Mouse (Mus musculus) spleen, embryonic (tissue): Measurements from ENCODE around the gene M1ap.

Source experiments
- CTCF ChIA-PET: fragments of 350-600 bp; sonication (Branson Sonifier 250); formaldehyde crosslinking; loops from one replicate; lab custom pipeline; 2022; lab: Charles Lee

Gene M1ap

DNA sequence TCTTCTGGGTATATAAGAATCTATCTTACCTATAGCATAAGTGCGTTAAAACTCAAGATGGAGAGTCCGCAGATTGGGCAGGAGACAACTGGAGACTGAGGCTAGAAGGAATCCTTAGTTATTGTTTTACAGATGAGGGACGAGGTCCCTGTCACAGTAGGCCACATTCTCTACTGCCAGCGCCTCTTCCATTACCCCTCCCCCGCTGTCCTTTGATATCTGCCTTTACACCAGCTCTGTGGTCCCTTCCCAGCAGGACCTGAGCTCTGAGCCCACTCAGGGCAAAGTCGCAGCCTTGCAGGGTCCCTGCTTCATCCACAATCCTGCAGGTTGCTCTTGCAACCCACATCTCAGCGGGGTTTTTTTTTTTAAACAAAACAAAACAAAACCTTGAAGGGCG is 121.5 kb downstream of the M1ap start:
- CTCF ChIA-PET = no interaction called here

- CTCF ChIA-PET = no interaction called here
Observed at GRCm38 (mm10) chr6:83068706-83069487, 122.2 kb downstream of the M1ap start.

DNA sequence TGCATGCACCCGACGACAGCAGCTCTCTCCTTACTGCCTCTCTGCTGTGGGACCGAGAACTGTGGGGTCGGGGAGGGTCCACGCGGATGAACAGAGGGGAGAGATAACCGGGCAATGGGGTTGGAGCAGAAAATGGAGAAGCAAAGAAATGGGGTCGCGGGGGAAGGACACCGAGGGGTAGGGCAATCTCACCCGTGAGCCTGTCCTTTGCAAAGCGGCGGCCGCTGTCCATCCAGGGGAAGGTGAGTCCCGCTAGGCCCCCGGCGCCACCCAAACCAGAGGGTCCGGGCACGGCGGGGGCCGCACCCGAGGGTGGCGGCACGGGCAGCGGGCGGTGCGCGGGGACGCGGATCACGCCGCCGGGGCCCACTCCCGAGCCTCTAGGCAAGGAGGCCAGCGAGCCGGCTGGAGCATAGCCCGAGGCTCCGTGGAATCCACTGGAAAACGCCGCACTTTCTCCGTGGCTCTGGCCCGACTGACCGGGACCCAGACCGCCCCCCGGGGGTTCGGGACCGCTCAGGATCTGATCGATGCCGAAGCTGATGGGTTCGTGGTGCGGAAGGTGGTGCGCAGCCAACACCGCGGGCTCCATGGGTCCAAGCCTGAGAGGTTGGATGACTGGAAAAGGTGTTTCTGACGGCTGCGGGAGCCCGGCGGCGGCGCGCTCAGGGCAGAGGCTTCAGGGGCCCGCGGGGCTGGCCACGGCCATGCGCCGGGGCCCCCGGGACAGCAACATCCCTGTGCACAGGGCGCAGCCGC is 123.0 kb downstream of the M1ap start:
- CTCF ChIA-PET = interaction anchor here (2.1 kb wide), 1 partner anchor 73 kb away, joined by 7 read pairs; no protein-coding TSS in a partner anchor

DNA sequence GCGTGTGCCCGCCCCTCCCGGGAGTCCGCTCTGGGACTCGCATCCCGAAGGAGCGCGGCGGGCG is 123.4 kb downstream of the M1ap start, which contains the start of gene Tlx2:
Gene Tlx2, minus strand, starts transcription at position 47 of the 64 bp plus-strand sequence.
- CTCF ChIA-PET = interaction anchor here (2.1 kb wide), 1 partner anchor 73 kb away, joined by 7 read pairs; no protein-coding TSS in a partner anchor

- CTCF ChIA-PET = interaction anchor here (2.1 kb wide), 1 partner anchor 74 kb away, joined by 7 read pairs; no protein-coding TSS in a partner anchor
Observed at GRCm38 (mm10) chr6:83070311-83071219, 123.9 kb downstream of the M1ap start.

DNA sequence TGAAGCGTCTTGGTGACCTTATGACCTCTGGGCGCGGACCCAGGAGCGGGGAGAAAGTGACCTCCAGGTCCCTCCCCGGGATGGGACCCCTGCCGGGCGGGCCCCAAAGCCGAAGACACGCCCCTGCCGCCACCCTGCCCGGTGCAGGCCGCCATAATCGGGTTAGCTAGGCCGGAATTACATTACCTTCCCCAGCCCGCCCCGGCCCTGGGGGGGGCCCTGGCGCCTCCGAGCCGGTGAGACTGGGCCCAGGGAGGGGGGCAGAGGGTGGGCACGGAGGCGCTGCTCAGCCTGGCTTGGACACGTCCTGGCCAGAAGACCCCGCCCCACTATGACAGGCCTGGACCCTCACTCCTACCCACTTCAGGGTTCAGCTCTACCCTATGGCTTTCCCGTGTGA is 124.5 kb downstream of the M1ap start:
- CTCF ChIA-PET = interaction anchor here (2.1 kb wide), 1 partner anchor 74 kb away, joined by 7 read pairs; no protein-coding TSS in a partner anchor

- CTCF ChIA-PET = interaction anchor here (0.6 kb wide), 1 partner anchor 22 kb away, joined by 6 read pairs; no protein-coding TSS in a partner anchor
Observed at GRCm38 (mm10) chr6:83074979-83075378, 128.3 kb downstream of the M1ap start.

GRCm38 (mm10) chr6:83077630-83078323 is 131.1 kb downstream of the M1ap start, which contains the start of gene Pcgf1:
TSS of gene Pcgf1 (plus strand) at chr6:83077869.
- CTCF ChIA-PET = interaction anchor here (0.9 to 1.3 kb wide), 4 partner anchors 23 to 81 kb away, joined by 4 to 8 read pairs (median 4); partner anchors contain the start of genes Aup1, Ccdc142, Gm42688 and Htra2

DNA sequence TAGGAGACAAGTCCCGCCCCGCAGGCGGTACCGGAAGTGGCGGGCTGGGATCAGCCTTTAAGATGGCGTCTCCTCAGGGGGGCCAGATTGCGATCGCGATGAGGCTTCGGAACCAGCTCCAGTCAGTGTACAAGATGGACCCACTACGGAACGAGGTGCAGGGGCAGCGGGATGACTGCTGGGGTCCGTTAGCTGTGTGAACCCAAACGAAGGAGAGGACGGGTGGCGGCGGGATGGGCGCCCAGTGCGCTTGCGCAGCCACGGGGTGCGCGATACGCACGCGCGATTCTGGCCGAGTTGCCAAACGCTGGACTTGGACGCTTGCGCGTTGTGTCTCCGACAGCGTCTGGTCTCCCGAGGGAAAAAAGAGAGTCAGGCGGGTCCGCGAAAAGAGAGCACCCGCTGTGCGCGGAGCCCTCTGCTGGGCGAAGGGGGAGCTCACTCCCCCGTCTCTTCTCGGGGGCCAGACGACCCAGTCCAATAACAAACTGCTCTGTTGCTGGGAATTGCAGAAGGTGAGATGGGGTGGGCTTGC is 131.7 kb downstream of the M1ap start:
- CTCF ChIA-PET = interaction anchor here (0.5 to 1.3 kb wide), 5 partner anchors 23 to 140 kb away, joined by 3 to 8 read pairs (median 4); partner anchors contain the start of genes Aup1, Ccdc142, Gm42688 and Htra2
